Mouse (Mus musculus) lung, embryonic 16.5 days (tissue): ENCODE results near the gene Tmem178. TPM values are rescaled to one million over a fixed set of nuclear protein-coding genes. Genes with fewer than 3 reads are reported as not detected.

Experiments
- ATAC-seq: fragments of 200-750 bp; cut with Nextera tagmentation; 2 replicates; pipeline ENCODE4 v1.8.0; 2017; ENCODE audit warnings: low read depth, mild to moderate bottlenecking, moderate library complexity
- H3K27ac ChIP-seq: fragments of 300-500 bp; sonication (generic); 2 replicates; pipeline ENCODE4 v1.5.1; 2014; ENCODE audit warnings: mild to moderate bottlenecking, control low read depth, low read length
- H3K27me3 ChIP-seq: fragments of 300-500 bp; sonication (generic); 2 replicates; pipeline ENCODE4 v1.6.1; 2014; ENCODE audit warnings: low read depth, low read length, mixed read lengths; ENCODE audit not compliant: control insufficient read depth, insufficient read depth
- H3K36me3 ChIP-seq: fragments of 300-500 bp; sonication (generic); 2 replicates; pipeline ENCODE4 v1.6.1; 2014; ENCODE audit warnings: low read length; ENCODE audit not compliant: control insufficient read depth, insufficient read depth
- H3K4me1 ChIP-seq: fragments of 300-500 bp; sonication (generic); replicated peaks from 2 replicates; pipeline ENCODE4 v1.6.1; 2014; ENCODE audit warnings: low read length, mixed read lengths; ENCODE audit not compliant: control insufficient read depth, insufficient read depth
- H3K4me2 ChIP-seq: fragments of 300-500 bp; sonication (generic); 2 replicates; pipeline ENCODE4 v1.6.1; 2014; ENCODE audit warnings: low read depth, low read length, control low read depth
- H3K4me3 ChIP-seq: fragments of 300-500 bp; sonication (generic); 2 replicates; pipeline ENCODE4 v1.5.1; 2014; ENCODE audit warnings: mild to moderate bottlenecking, low read length, control low read depth
- H3K9ac ChIP-seq: fragments of 300-500 bp; sonication (generic); 2 replicates; pipeline ENCODE4 v1.6.1; 2014; ENCODE audit warnings: low read length, control low read depth
- H3K9me3 ChIP-seq: fragments of 300-500 bp; sonication (generic); 2 replicates; pipeline ENCODE4 v1.6.1; 2016; ENCODE audit warnings: low read length; ENCODE audit not compliant: control insufficient read depth
- WGBS: fragments of 180-500 bp; shearing (Covaris S2); extraction: QIAGEN DNeasy Blood & Tissue Kit; methylation state at CpG from one replicate; pipeline ENCODE4 v1.1.7; 2014; 5-methylcytosine and 5-hydroxymethylcytosine counted together
- polyA plus RNA-seq: library from polyadenylated mRNA; unstranded; fragments of >200 nt; fragmentation: Nextera tagmentation; extraction: Ambion mirVana; gene quantifications from 2 replicates; pipeline ENCODE4 v1.2.1, GENCODE M21; 2015

The Tmem178 gene
- polyA plus RNA-seq, 1 experiment from 2014 or later = 15.2 TPM

- H3K4me3 ChIP-seq = no peak overlapping the region
- no peak overlapping the region for H3K4me2 ChIP-seq
- H3K9ac ChIP-seq = no peak overlapping the region
- WGBS = 93% methylated on average over 6 of the region's 6 CpGs
- no peaks in the 10 kb centered on the region for H3K27me3 ChIP-seq
- H3K36me3 ChIP-seq = peaks cover 31% of the 10 kb centered on the region
- no peaks in the 10 kb centered on the region for H3K4me1 ChIP-seq
- no peak for ATAC-seq
- H3K27ac ChIP-seq = no peak overlapping the region
- no peaks in the 10 kb centered on the region for H3K9me3 ChIP-seq
Observed at GRCm38 (mm10) chr17:81027331-81027730, 82.9 kb downstream of the Tmem178 start.

- 90% methylated on average over 3 of the region's 3 CpGs for WGBS
- no peak overlapping the region for H3K9ac ChIP-seq
- no peaks in the 10 kb centered on the region for H3K9me3 ChIP-seq
- H3K27me3 ChIP-seq = no peaks in the 10 kb centered on the region
- ATAC-seq = no peak
- no peaks in the 10 kb centered on the region for H3K4me1 ChIP-seq
- no peak overlapping the region for H3K27ac ChIP-seq
- no peak overlapping the region for H3K4me3 ChIP-seq
- H3K4me2 ChIP-seq = no peak overlapping the region
- peaks cover 18% of the 10 kb centered on the region for H3K36me3 ChIP-seq
Observed at GRCm38 (mm10) chr17:81031830-81032442, 87.5 kb downstream of the Tmem178 start.

- Histone ChIP-seq H3K27me3 (no peaks in the 10 kb centered on the region), H3K9ac (no peak overlapping the region), H3K9me3 (no peaks in the 10 kb centered on the region), H3K27ac (no peak overlapping the region), H3K4me3 (no peak overlapping the region), H3K4me2 (no peak overlapping the region), H3K36me3 (peaks cover 20% of the 10 kb centered on the region), H3K4me1 (no peaks in the 10 kb centered on the region)
- 67% methylated on average over 2 of the region's 2 CpGs for WGBS
- no peak for ATAC-seq
Observed at GRCm38 (mm10) chr17:81032957-81033356, 88.5 kb downstream of the Tmem178 start.

GRCm38 (mm10) chr17:81035354-81035753 lies 90.9 kb downstream of the Tmem178 start:
- no peak overlapping the region for H3K27ac ChIP-seq
- H3K4me3 ChIP-seq = no peak overlapping the region
- H3K9me3 ChIP-seq = no peaks in the 10 kb centered on the region
- H3K27me3 ChIP-seq = no peaks in the 10 kb centered on the region
- 79% methylated on average over 5 of the region's 5 CpGs for WGBS
- peaks cover 14% of the 10 kb centered on the region for H3K36me3 ChIP-seq
- ATAC-seq = no peak
- H3K4me1 ChIP-seq = no peaks in the 10 kb centered on the region
- H3K4me2 ChIP-seq = no peak overlapping the region
- no peak overlapping the region for H3K9ac ChIP-seq

- no peak overlapping the region for H3K4me2 ChIP-seq
- 90% methylated on average over 2 of the region's 2 CpGs for WGBS
- H3K36me3 ChIP-seq = peaks cover 13% of the 10 kb centered on the region
- H3K9me3 ChIP-seq = no peaks in the 10 kb centered on the region
- H3K4me1 ChIP-seq = no peaks in the 10 kb centered on the region
- no peak overlapping the region for H3K9ac ChIP-seq
- H3K27ac ChIP-seq = no peak overlapping the region
- ATAC-seq = no peak
- H3K27me3 ChIP-seq = no peaks in the 10 kb centered on the region
- H3K4me3 ChIP-seq = no peak overlapping the region
Observed at GRCm38 (mm10) chr17:81038707-81039408, 94.4 kb downstream of the Tmem178 start.

- no peak for ATAC-seq
- WGBS = 57% methylated on average over 2 of the region's 2 CpGs
- no peak overlapping the region for H3K4me3 ChIP-seq
- no peak overlapping the region for H3K27ac ChIP-seq
- no peaks in the 10 kb centered on the region for H3K4me1 ChIP-seq
- no peak overlapping the region for H3K9ac ChIP-seq
- H3K9me3 ChIP-seq = no peaks in the 10 kb centered on the region
- H3K36me3 ChIP-seq = peaks cover 12% of the 10 kb centered on the region
- H3K27me3 ChIP-seq = no peaks in the 10 kb centered on the region
- no peak overlapping the region for H3K4me2 ChIP-seq
Observed at GRCm38 (mm10) chr17:81041662-81042061, 97.2 kb downstream of the Tmem178 start.

GRCm38 (mm10) chr17:81044356-81044755 lies 99.9 kb downstream of the Tmem178 start:
- Histone ChIP-seq H3K27me3 (no peaks in the 10 kb centered on the region), H3K4me2 (no peak overlapping the region), H3K4me3 (no peak overlapping the region), H3K9me3 (no peaks in the 10 kb centered on the region), H3K4me1 (0 out of 2 replicates have a peak, but pooled peaks cover 4% of the 10 kb centered on the region), H3K36me3 (peaks cover 9% of the 10 kb centered on the region), H3K9ac (no peak overlapping the region), H3K27ac (no peak overlapping the region)
- 89% methylated on average over 3 of the region's 3 CpGs for WGBS
- ATAC-seq = no peak

- peaks cover 9% of the 10 kb centered on the region for H3K36me3 ChIP-seq
- no peak overlapping the region for H3K4me3 ChIP-seq
- H3K9me3 ChIP-seq = no peaks in the 10 kb centered on the region
- no peaks in the 10 kb centered on the region for H3K27me3 ChIP-seq
- no peak overlapping the region for H3K4me2 ChIP-seq
- H3K4me1 ChIP-seq = 0 out of 2 replicates have a peak, but pooled peaks cover 4% of the 10 kb centered on the region
- H3K27ac ChIP-seq = no peak overlapping the region
- WGBS = 84% methylated on average over 6 of the region's 6 CpGs
- no peak for ATAC-seq
- H3K9ac ChIP-seq = no peak overlapping the region
Observed at GRCm38 (mm10) chr17:81045115-81045514, 100.7 kb downstream of the Tmem178 start.

- Histone ChIP-seq H3K4me3 (no peak overlapping the region), H3K27me3 (no peaks in the 10 kb centered on the region), H3K27ac (no peak overlapping the region), H3K36me3 (peaks cover 11% of the 10 kb centered on the region), H3K9ac (no peak overlapping the region), H3K9me3 (no peaks in the 10 kb centered on the region), H3K4me1 (0 out of 2 replicates have a peak, but pooled peaks cover 4% of the 10 kb centered on the region), H3K4me2 (no peak overlapping the region)
- ATAC-seq = no peak
- WGBS = 82% methylated on average over 9 of the region's 9 CpGs
Observed at GRCm38 (mm10) chr17:81045525-81046150, 101.2 kb downstream of the Tmem178 start.
